Mouse (Mus musculus) embryonic fibroblast, embryonic 13.5 days (primary cell): ENCODE measurements around the gene Eya3.

Experiments
- CTCF ChIP-seq: IDR thresholded peaks from 2 replicates; pipeline ENCODE4 v1.5.1; 2011; ENCODE audit warnings: mild to moderate bottlenecking, control low read depth, low read length, moderate library complexity, borderline replicate concordance; ENCODE audit not compliant: insufficient read depth
- POLR2A ChIP-seq: IDR thresholded peaks from 2 replicates; pipeline ENCODE4 v1.6.1; 2011; ENCODE audit warnings: low read depth, mild to moderate bottlenecking, control low read depth, low read length, moderate library complexity

GRCm38 (mm10) chr4:132767914-132768876 lies 129.4 kb downstream of the Eya3 start, which contains the start of gene Rpa2:
- no peak for TF ChIP-seq CTCF
- peak; percentile 61 for TF ChIP-seq POLR2A
